Mouse (Mus musculus) G1E (cell line): ENCODE data around the gene Grid2ip. TPM values are rescaled to one million over a fixed set of nuclear protein-coding genes. Genes with fewer than 3 reads are reported as not detected.
"Not testable (repeated sequence)": the region's sequence is repeated elsewhere in the genome, so short reads cannot be mapped to it uniquely, and the experiment has no call there.

Experiments used
- ATAC-seq: 2 replicates; pipeline ENCODE4 v1.8.0; 2016; ENCODE audit warnings: mild to moderate bottlenecking; ENCODE audit not compliant: insufficient number of reproducible peaks, poor library complexity, low FRiP score, severe bottlenecking; ENCODE audit errors: extremely low read depth
- DNase-seq: peaks from one replicate; pipeline ENCODE4 v3.0.0; 2012; ENCODE audit warnings: low spot score
- H3K27me3 ChIP-seq: 2 replicates; pipeline ENCODE4 v1.6.1; 2012; ENCODE audit warnings: mild to moderate bottlenecking, low read length, inconsistent platforms; ENCODE audit not compliant: insufficient read depth
- H3K36me3 ChIP-seq: replicated peaks from 2 replicates; pipeline ENCODE3; 2012; ENCODE audit warnings: mild to moderate bottlenecking, inconsistent platforms
- H3K4me1 ChIP-seq: 2 replicates; pipeline ENCODE4 v1.6.1; 2012; ENCODE audit warnings: low read depth, low read length, inconsistent platforms, mixed read lengths; ENCODE audit not compliant: insufficient read depth
- H3K4me3 ChIP-seq: 2 replicates; pipeline ENCODE4 v1.5.1; 2012; ENCODE audit warnings: low read depth, mild to moderate bottlenecking, inconsistent platforms, low read length, moderate library complexity, mixed read lengths
- H3K9me3 ChIP-seq: replicated peaks from 2 replicates; pipeline ENCODE4 v1.6.1; 2012; ENCODE audit warnings: inconsistent platforms
- CTCF ChIP-seq: IDR thresholded peaks from 2 replicates; pipeline ENCODE4 v1.5.1; 2012; ENCODE audit warnings: low read depth, low read length, inconsistent platforms, mixed read lengths
- GATA1 ChIP-seq: IDR thresholded peaks from 2 replicates; pipeline ENCODE4 v1.6.1; 2012; ENCODE audit warnings: borderline replicate concordance, low read length, inconsistent platforms, mixed read lengths
- GATA2 ChIP-seq: IDR thresholded peaks from 2 replicates; pipeline ENCODE4 v1.6.1; 2012; ENCODE audit warnings: low read depth, low read length, inconsistent platforms, borderline replicate concordance
- POLR2AphosphoS5 ChIP-seq: IDR thresholded peaks from 2 replicates; pipeline ENCODE4 v1.6.1; 2012; ENCODE audit warnings: low read depth, low read length, inconsistent platforms; ENCODE audit not compliant: insufficient replicate concordance
- TAL1 ChIP-seq: conservative IDR thresholded peaks from 2 replicates; pipeline ENCODE4 v1.6.1; 2012; ENCODE audit warnings: low read depth, low read length, inconsistent platforms, mixed read lengths
- polyA plus RNA-seq: library from polyadenylated mRNA; stranded (reverse); fragments of >175 nt; gene quantifications from 2 replicates; pipeline ENCODE4 v1.2.3, GENCODE M21; 2012
- total RNA-seq, 2 experiments: library from RNA; stranded (forward) in 1 of 2; stranded (reverse) in 1 of 2; fragments of 200-1000 nt in 1 of 2; fragments of >200 nt in 1 of 2; fragmentation: Nextera tagmentation in 1 of 2; gene quantifications; 2 replicates each; pipeline ENCODE4 v1.2.3; 2014 to 2017

Grid2ip gene
- total and polyA plus RNA-seq, 3 experiments: 0.05 TPM; not detected in 2

DNA sequence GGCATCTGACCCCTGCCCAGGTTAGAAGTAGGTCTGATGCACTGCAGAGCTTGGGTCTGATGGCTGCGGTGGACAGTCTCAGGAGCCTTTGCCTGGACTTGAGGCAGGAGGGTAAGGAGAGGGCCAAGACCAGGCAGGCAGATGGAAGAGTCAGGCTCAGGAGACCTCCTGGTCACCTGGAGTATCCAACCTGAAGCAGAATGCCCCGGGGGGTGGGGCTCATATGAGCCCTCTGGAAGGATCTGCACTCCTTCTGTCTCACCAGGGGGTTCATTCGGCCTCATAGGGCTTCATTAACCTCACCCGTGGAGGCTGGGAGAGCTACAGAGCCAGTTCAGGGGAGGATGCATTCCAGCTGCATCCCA, 14.0 kb downstream of the Grid2ip start:
- DNase-seq (no peak), ATAC-seq (no peak)
- peaks cover under 1% of the 10 kb centered on the region for H3K9me3 ChIP-seq
- no peaks in the 10 kb centered on the region for H3K36me3 ChIP-seq
- no peak overlapping the region for H3K4me3 ChIP-seq
- peaks cover 13% of the 10 kb centered on the region; the same call in 1 of the 2 replicates for H3K4me1 ChIP-seq
- TF ChIP-seq CTCF: no peak
- H3K27me3 ChIP-seq: peaks cover 24% of the 10 kb centered on the region; the same call in 1 of the 2 replicates

DNA sequence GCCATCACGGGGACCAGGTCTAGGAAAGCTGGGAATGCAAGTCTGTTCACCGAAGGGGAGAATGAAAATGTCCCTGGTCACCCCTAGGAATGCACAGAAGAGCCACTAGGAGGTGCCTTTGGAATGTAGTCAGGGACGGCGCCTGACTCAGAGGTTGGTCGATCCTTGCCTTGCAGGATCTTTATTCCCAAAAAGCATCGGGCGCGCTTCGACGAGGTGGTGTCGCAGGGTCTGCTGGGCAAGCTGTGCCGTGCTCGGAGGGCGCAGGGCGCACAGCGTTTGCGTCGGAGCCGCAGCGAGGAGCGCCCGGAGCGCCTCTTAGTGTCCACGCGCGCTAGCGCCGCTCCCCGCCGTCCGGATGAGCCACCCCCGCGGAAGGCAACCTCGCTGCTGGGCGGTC, 15.7 kb downstream of the Grid2ip start:
- Histone ChIP-seq H3K4me1 (peaks cover 9% of the 10 kb centered on the region; the same call in 1 of the 2 replicates), H3K36me3 (no peaks in the 10 kb centered on the region), H3K27me3 (peaks cover 29% of the 10 kb centered on the region; the same call in 1 of the 2 replicates), H3K4me3 (no peak overlapping the region), H3K9me3 (peaks cover 3% of the 10 kb centered on the region)
- no peak for ATAC-seq
- no peak for DNase-seq
- TF ChIP-seq TAL1: no peak
- no peak for TF ChIP-seq GATA1
- TF ChIP-seq GATA2: no peak
- no peak for TF ChIP-seq CTCF
- TF ChIP-seq POLR2AphosphoS5: no peak

DNA sequence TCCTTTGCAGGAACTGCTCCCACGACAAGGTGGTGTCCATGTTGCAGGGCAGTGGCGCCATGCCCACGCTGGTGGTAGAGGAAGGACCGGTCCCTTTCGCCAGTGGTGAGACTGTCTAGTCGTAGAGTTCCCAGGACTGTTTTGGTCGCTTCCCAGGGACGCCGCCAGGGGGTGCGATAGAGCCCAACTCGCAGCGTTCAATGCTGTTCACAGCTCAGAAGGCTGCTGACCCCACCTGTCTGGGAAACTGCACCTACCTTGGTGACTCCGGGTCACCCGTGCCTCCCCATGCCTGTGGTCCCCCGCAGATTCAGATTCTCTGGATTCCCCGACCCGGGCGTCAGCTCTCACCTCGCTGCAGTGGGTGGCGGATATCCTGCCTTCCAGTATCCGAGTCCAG, 18.1 kb downstream of the Grid2ip start:
- no peak for TF ChIP-seq GATA2
- peak; percentile 82 for TF ChIP-seq CTCF
- DNase-seq (peak; percentile 38), ATAC-seq (no peak; the same call in 1 of the 2 replicates)
- Histone ChIP-seq H3K9me3 (peaks cover 3% of the 10 kb centered on the region), H3K4me3 (no peak overlapping the region), H3K36me3 (no peaks in the 10 kb centered on the region), H3K4me1 (peaks cover 6% of the 10 kb centered on the region; the same call in 1 of the 2 replicates), H3K27me3 (peaks cover 27% of the 10 kb centered on the region; the same call in 1 of the 2 replicates)

DNA sequence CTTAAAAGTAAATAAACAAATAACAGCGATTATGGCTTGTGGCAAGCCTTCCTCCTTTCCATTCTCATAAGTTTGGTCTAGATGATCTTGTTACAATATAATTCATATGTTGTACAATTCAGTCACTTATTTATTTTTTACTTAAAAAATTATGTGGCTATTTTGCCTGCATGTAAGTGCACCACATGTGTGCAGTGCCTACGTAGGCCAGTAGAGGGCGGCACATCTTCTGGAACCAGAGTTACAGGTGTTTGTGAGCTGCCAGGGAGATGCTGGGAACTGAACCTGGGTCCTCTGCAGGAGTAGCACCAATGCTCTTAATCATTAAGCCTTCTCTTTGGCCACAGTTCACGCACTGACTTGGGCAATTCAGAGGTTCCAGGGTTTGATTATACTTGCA, 19.0 kb downstream of the Grid2ip start:
- H3K9me3 ChIP-seq: peaks cover 3% of the 10 kb centered on the region
- H3K27me3 ChIP-seq: peaks cover 25% of the 10 kb centered on the region; the same call in 1 of the 2 replicates
- no peak for DNase-seq
- no peak overlapping the region for H3K4me3 ChIP-seq
- no peak for ATAC-seq
- no peaks in the 10 kb centered on the region for H3K36me3 ChIP-seq
- TF ChIP-seq TAL1 (no peak), CTCF (0 out of 2 replicates have a peak, but pooled peaks have one; percentile 18)
- H3K4me1 ChIP-seq: peaks cover 10% of the 10 kb centered on the region; the same call in 1 of the 2 replicates

DNA sequence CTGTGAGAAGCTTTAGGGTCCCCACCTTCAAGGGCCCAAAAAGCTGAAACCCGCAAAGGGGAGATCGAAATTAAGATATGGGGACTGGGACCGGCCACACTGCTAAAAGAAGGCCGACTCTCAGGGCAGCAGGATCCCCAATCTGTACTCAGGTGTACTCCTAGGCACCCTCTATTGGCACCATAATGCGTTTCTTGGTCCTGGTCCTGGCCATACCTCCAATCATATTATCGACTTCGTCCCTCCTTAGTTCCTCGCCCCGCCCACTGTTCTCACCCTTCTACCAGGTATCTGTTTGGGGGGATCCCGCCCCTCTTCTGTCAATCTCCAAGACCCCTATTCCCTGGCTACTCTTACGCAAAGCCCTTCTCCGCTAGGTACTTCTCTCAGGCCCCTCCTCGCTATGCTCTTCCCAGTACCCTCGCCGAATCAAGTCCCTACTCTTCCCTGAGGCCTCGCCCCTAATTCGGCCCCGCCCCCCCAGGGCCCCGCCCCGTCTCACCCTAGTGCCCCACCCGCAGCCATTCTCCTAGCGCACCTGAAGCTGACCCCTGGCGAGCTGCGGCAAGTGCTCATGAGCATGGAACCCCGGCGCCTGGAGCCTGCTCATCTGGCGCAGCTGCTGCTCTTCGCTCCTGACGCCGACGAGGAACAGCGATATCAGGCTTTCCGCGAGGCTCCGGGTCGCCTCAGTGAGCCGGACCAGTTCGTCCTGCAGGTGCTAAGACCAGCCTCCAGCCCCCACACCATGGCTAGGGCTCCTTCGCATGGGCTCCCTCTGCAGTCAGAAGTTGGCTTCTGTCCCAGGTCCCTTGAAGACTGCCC, 29.9 kb downstream of the Grid2ip start:
- no peaks in the 10 kb centered on the region for H3K36me3 ChIP-seq
- peaks cover 11% of the 10 kb centered on the region for H3K4me1 ChIP-seq
- ATAC-seq: no peak
- peaks cover 45% of the 10 kb centered on the region for H3K27me3 ChIP-seq
- H3K4me3 ChIP-seq: no peak overlapping the region
- TF ChIP-seq CTCF: no peak
- TF ChIP-seq POLR2AphosphoS5: no peak
- TF ChIP-seq TAL1: no peak
- TF ChIP-seq GATA2: no peak
- no peak for TF ChIP-seq GATA1
- no peak for DNase-seq
- no peaks in the 10 kb centered on the region for H3K9me3 ChIP-seq

DNA sequence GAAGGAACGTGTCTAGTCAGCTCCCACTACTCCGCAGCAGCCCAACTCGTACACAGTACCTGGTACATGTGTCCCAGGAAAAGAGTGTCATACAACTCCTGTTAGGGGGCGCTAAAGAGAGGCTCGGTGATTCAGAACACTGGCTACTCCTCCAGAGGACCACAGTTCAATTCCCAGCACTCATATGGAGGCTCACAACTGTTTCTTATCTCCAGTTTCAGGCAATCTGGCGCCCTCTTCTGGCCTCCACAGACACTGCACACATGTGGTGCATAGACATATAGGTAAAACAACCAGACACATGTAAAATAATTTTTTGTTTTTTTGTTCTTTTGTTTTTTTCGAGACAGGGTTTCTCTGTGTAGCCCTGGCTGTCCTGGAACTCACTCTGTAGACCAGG, 37.0 kb downstream of the Grid2ip start:
- H3K4me3 ChIP-seq: no peak overlapping the region
- H3K4me1 ChIP-seq: peaks cover 4% of the 10 kb centered on the region; the same call in 1 of the 2 replicates
- TF ChIP-seq TAL1 (no peak), CTCF (0 out of 2 replicates have a peak, but pooled peaks have one; percentile 23)
- DNase-seq: no peak
- H3K36me3 ChIP-seq: peaks cover 11% of the 10 kb centered on the region
- peaks cover 3% of the 10 kb centered on the region; the same call in 1 of the 2 replicates for H3K9me3 ChIP-seq
- no peak for ATAC-seq
- peaks cover 20% of the 10 kb centered on the region for H3K27me3 ChIP-seq

DNA sequence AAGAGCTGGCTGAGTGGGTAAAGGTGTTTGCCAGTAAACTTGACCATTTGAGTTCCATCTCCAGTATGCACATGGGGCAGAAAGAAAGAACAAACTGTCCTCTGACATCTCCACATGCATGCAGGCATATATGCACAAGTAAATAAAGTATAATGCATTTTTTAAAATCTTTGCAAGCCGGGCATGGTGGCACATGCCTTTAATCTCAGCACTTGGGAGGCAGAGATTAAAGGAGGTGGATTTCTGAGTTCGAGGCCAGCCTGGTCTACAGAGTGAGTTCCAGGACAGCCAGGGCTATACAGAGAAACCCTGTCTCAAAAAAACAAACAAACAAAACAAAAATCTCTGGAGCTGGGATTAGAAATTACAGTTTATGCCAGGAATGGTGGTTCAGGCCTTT, 37.8 kb downstream of the Grid2ip start:
- H3K4me1 ChIP-seq, ATAC-seq, DNase-seq, H3K9me3 ChIP-seq, H3K4me3 ChIP-seq: not testable (repeated sequence)
- Histone ChIP-seq H3K36me3 (peaks cover 19% of the 10 kb centered on the region), H3K27me3 (peaks cover 19% of the 10 kb centered on the region)
